Mouse (Mus musculus) midbrain, embryonic 14.5 days (tissue): ENCODE data around the gene Ninj2. TPM values are rescaled to one million over a fixed set of nuclear protein-coding genes. Genes with fewer than 3 reads are reported as not detected.
A peak's percentile ranks its signal among the peaks of the same experiment; 100 is the strongest.

Source experiments
- ATAC-seq: fragments of 200-750 bp; cut with Nextera tagmentation; 2 replicates; pipeline ENCODE4 v1.8.0; 2017; ENCODE audit warnings: moderate number of reproducible peaks, moderate library complexity; ENCODE audit not compliant: low FRiP score, low TSS enrichment
- DNase-seq: peaks from one replicate; pipeline ENCODE4 v3.0.0-alpha.2; 2015
- H3K27ac ChIP-seq: fragments of 300-500 bp; sonication (generic); replicated peaks from 2 replicates; pipeline ENCODE4 v1.5.1; 2014; ENCODE audit warnings: mild to moderate bottlenecking, low read depth, low read length, moderate library complexity
- H3K27me3 ChIP-seq: fragments of 300-500 bp; sonication (generic); 2 replicates; pipeline ENCODE4 v1.6.1; 2014; ENCODE audit warnings: low read length, control low read depth, mixed read lengths; ENCODE audit not compliant: control insufficient read depth, insufficient read depth
- H3K36me3 ChIP-seq: fragments of 300-500 bp; sonication (generic); 2 replicates; pipeline ENCODE4 v1.6.1; 2014; ENCODE audit warnings: low read length, control low read depth; ENCODE audit not compliant: control insufficient read depth, insufficient read depth
- H3K4me1 ChIP-seq: fragments of 300-500 bp; sonication (generic); 2 replicates; pipeline ENCODE4 v1.6.1; 2014; ENCODE audit warnings: mild to moderate bottlenecking, antibody characterized with exemption, low read length, control low read depth; ENCODE audit not compliant: control insufficient read depth, insufficient read depth
- H3K4me2 ChIP-seq: fragments of 300-500 bp; sonication (generic); 2 replicates; pipeline ENCODE4 v1.6.1; 2014; ENCODE audit warnings: mild to moderate bottlenecking, low read length, moderate library complexity
- H3K4me3 ChIP-seq: fragments of 300-500 bp; sonication (generic); replicated peaks from 2 replicates; pipeline ENCODE4 v1.5.1; 2014; ENCODE audit warnings: low read depth, low read length
- H3K9ac ChIP-seq: fragments of 300-500 bp; sonication (generic); replicated peaks from 2 replicates; pipeline ENCODE4 v1.6.1; 2014; ENCODE audit warnings: mild to moderate bottlenecking, low read length, moderate library complexity
- H3K9me3 ChIP-seq: fragments of 300-500 bp; sonication (generic); 2 replicates; pipeline ENCODE4 v1.6.1; 2016; ENCODE audit warnings: low read length, control low read depth, mixed read lengths; ENCODE audit not compliant: control insufficient read depth
- whole genome bisulfite sequencing: fragments of 180-500 bp; shearing (Covaris S2); extraction: QIAGEN DNeasy Blood & Tissue Kit; methylation state at CpG from one replicate; pipeline ENCODE4 v1.1.7; 2014; 5-methylcytosine and 5-hydroxymethylcytosine counted together
- polyA plus RNA-seq: library from polyadenylated mRNA; unstranded; fragments of >200 nt; fragmentation: Nextera tagmentation; extraction: Ambion mirVana; gene quantifications from 2 replicates; pipeline ENCODE4 v1.2.1, GENCODE M21; 2014

The Ninj2 gene
- polyA plus RNA-seq, 1 experiment from 2014 or later = not detected

DNA sequence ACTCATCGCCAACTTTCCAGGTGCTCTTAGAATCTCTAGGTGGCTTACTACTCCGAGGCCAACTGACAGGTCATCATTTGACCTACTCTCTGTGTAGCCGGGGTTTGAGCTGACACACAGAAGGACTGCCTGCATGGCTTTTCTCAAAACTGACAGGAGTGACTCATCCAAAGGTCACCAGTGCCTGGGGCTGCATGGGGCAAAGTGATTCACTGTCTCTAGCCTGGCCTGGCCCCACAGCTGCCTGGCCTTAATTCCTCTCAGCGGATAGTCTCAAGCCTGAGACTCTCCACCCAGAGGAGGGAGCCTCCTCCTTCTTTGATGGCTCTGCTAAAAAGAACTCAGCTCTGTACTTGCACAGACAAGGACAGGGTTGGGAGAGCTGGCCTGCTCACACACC is 97.8 kb downstream of the Ninj2 start:
- Histone ChIP-seq H3K9ac (no peak overlapping the region), H3K27ac (no peak overlapping the region), H3K27me3 (no peaks in the 10 kb centered on the region), H3K36me3 (no peaks in the 10 kb centered on the region), H3K9me3 (no peaks in the 10 kb centered on the region), H3K4me2 (no peak overlapping the region), H3K4me1 (peaks cover 8% of the 10 kb centered on the region; the same call in 1 of the 2 replicates), H3K4me3 (no peak overlapping the region)
- 88% methylated on average over 4 of the region's 4 CpGs for WGBS
- ATAC-seq (no peak), DNase-seq (no peak)

DNA sequence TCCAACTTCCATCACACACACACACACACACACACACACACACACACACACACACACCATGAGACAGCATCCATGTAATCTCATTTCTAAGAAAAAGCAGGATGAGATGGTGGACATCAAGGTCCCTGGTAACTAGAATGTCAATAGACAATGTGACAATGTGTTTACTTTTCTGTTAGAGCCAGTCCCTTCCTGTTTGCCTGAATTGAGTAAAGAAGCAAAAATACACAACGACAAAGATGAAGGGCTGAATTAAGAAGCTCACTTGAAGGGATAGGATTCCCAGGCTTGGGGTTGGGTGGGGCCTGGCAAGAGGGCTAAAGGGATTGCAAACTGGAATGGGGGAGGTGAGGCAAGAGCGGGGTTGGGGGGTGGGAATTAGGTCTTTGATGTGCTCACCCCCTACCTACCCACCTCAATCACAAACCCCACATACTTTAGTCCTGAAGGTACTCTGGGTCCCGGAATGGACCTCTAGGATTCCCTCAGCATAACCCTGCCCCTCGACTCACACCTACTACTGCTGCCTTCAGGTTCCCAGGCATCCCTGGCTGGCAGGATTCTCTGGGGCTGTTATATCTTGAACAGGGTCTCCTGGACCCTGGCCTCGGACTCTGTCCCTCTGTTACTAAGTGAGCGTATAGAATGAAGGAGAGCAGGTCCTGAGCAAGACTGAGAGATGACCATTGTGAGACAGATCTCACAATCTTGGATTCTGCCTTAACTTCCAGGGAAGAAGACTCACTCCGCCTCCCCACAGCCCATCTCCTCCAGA is 98.4 kb downstream of the Ninj2 start:
- Histone ChIP-seq H3K4me3 (no peak overlapping the region), H3K4me2 (no peak overlapping the region), H3K27ac (no peak overlapping the region), H3K9me3 (no peaks in the 10 kb centered on the region), H3K9ac (0 out of 2 replicates have a peak overlapping the region, but pooled peaks have one; percentile 6), H3K4me1 (peaks cover 8% of the 10 kb centered on the region; the same call in 1 of the 2 replicates), H3K27me3 (no peaks in the 10 kb centered on the region), H3K36me3 (no peaks in the 10 kb centered on the region)
- WGBS = 54% methylated on average over 7 of the region's 7 CpGs
- DNase-seq (no peak), ATAC-seq (no peak)

DNA sequence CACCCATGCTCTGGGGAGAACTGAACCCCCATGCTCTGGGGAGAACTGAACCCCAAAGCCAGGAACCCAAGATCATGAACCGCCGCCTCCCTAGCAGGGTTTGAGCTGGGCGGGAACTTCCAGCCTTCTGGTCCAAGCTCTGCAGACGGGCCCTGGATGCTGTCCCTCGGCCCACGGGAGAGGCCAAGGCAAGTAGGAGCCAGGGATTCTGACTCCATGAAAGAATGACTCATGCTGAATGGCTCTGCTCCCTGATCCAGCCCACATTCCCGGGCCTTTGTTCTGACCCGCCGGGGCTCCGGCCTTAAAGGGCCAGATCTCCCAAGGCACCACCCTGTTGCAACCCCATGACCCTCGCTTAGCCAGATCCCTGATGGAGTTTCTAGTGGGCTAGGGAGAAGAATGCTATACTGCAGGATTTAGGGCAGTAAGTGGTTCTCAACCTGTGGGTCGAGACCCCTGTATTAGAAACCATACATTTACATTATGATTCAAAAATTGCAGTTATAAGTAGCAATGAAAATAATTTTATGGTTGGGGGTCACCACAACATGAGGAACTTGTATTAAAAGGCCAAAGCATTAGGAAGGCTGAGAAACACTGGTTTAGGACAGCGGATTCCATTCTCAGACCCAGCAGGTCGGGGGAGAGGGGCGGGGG is 99.2 kb downstream of the Ninj2 start:
- DNase-seq (peak; percentile 32), ATAC-seq (no peak)
- Histone ChIP-seq H3K4me1 (peaks cover 8% of the 10 kb centered on the region; the same call in 1 of the 2 replicates), H3K27me3 (no peaks in the 10 kb centered on the region), H3K4me3 (no peak overlapping the region), H3K27ac (no peak overlapping the region), H3K4me2 (no peak overlapping the region), H3K36me3 (no peaks in the 10 kb centered on the region), H3K9me3 (no peaks in the 10 kb centered on the region), H3K9ac (0 out of 2 replicates have a peak overlapping the region, but pooled peaks have one; percentile 6)
- 17% methylated on average over 14 of the region's 15 CpGs for WGBS

DNA sequence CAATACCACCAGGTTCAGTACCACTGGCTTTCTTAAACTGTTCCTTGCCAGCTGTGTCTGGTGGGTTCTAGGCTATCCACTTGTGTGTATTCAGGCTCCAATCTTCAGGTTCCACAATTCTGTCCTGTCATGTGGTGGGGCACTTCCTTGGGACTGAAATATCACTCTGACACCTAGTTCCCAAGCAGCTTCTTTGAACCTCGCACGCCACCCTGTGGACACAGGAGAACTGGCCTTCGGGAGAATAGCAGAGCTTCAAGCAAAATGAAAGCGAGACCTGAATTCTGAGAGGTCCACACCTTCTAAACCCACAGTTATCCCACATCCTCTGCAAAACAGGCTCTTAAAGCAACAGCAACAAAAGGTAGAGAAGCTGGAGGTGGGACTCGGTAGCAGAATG is 100.0 kb downstream of the Ninj2 start:
- H3K4me2 ChIP-seq = no peak overlapping the region
- H3K4me1 ChIP-seq = peaks cover 4% of the 10 kb centered on the region; the same call in 1 of the 2 replicates
- H3K9ac ChIP-seq = no peak overlapping the region
- WGBS = 23% methylated on average over 5 of the region's 5 CpGs
- no peaks in the 10 kb centered on the region for H3K36me3 ChIP-seq
- no peak for ATAC-seq
- no peak overlapping the region for H3K27ac ChIP-seq
- no peaks in the 10 kb centered on the region for H3K9me3 ChIP-seq
- DNase-seq = peak; percentile 82
- no peaks in the 10 kb centered on the region for H3K27me3 ChIP-seq
- no peak overlapping the region for H3K4me3 ChIP-seq

DNA sequence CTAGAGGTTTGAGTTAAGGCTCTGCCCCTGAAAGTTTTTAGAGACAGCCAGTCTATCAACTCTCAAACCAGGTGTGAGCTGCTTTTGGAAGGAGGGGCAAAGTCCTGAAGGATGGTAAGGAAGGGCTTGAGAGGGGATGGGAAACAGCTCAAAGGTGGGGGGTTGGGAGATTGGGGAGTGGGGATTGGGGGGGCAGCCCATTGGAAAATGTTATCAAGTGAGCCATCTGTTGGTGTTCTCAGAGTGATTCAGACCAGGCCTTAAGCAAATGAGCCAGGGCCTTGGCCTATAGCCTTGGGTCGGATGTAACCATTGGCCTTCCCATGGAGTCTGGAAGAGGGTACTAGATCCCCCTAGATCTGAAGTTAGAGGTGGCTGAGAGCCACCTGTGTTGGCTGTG is 100.6 kb downstream of the Ninj2 start:
- WGBS = 53% methylated on average over 1 of the region's 1 CpGs

DNA sequence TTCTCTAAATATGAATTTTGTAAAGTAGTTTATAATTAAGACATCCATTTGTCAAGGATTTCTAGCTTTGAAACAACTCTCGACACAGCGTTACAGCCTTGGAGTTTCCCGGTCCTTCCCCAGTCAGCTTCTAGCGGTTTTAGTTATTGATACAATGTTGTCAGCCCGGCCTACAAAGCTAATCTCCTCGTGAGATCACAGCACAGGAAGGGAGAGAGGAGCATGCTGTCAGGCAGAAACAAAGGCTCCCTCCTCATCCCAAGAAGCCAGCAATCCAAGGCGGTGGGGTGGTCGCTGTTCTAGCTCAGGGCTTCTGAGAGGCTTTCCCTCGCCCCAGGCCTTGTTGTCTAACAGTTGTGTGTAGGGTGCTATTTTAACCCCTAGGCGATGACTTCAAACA is 101.2 kb downstream of the Ninj2 start:
- Histone ChIP-seq H3K4me3 (no peak overlapping the region), H3K36me3 (no peaks in the 10 kb centered on the region), H3K9me3 (no peaks in the 10 kb centered on the region), H3K4me2 (no peak overlapping the region), H3K9ac (no peak overlapping the region), H3K27me3 (no peaks in the 10 kb centered on the region), H3K27ac (no peak overlapping the region), H3K4me1 (no peaks in the 10 kb centered on the region)
- WGBS = 12% methylated on average over 10 of the region's 10 CpGs
- DNase-seq (peak; percentile 31), ATAC-seq (no peak)

More for the DNA sequence above, 100.6 kb downstream of the Ninj2 start:
- H3K27me3 ChIP-seq = no peaks in the 10 kb centered on the region
- no peak for ATAC-seq
- no peak overlapping the region for H3K4me2 ChIP-seq
- H3K27ac ChIP-seq = no peak overlapping the region
- H3K9me3 ChIP-seq = no peaks in the 10 kb centered on the region
- H3K36me3 ChIP-seq = no peaks in the 10 kb centered on the region
- no peak for DNase-seq
- no peak overlapping the region for H3K4me3 ChIP-seq
- H3K9ac ChIP-seq = no peak overlapping the region
- no peaks in the 10 kb centered on the region for H3K4me1 ChIP-seq

DNA sequence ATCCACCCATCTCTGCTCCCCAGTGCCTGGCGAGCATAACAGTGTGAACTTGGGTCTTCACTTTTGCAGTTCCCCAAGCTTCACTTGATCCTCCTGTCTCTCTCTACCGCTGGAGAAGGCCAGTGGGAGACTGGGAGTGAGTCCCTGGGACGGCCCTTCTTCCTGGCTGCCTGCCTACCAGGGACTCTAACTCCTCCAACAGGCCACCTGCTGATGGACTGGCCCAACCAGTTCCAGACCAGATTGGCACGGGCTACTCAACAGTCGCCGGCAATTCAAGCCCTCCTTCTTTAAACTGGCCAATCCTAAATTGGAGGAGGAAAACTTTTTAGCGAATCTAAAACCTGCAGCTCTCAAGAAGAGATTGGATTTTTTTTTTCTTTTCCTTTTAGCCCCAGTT is 101.8 kb downstream of the Ninj2 start:
- Histone ChIP-seq H3K36me3 (no peaks in the 10 kb centered on the region), H3K4me3 (no peak overlapping the region), H3K9me3 (no peaks in the 10 kb centered on the region), H3K4me1 (0 out of 2 replicates have a peak, but pooled peaks cover 2% of the 10 kb centered on the region), H3K9ac (no peak overlapping the region), H3K4me2 (no peak overlapping the region), H3K27ac (no peak overlapping the region), H3K27me3 (no peaks in the 10 kb centered on the region)
- ATAC-seq = no peak
- 23% methylated on average over 7 of the region's 7 CpGs for WGBS
- no peak for DNase-seq

DNA sequence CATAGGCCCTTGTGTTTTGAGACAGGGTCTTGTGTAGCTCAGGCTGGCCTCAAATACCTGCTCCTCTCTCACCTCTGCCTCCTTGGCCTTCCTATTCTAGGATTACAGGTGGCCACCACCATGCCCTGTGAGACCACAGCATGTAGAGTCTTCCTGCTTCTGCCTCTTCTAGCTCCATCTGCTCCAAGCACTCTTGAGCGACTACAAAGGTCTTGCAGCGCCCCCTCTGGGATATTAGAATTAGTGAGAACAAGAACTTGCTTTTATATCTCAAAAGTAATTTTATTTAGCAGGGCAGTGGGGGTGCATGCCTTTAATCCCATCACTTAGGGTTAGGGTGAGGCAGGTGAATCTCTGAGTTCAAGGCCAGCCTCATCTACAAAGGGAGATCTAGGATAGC is 103.7 kb downstream of the Ninj2 start:
- ATAC-seq = no peak
- Histone ChIP-seq H3K27me3 (no peaks in the 10 kb centered on the region), H3K4me2 (no peak overlapping the region), H3K36me3 (no peaks in the 10 kb centered on the region), H3K9me3 (no peaks in the 10 kb centered on the region), H3K27ac (no peak overlapping the region), H3K4me3 (no peak overlapping the region), H3K4me1 (0 out of 2 replicates have a peak, but pooled peaks cover 3% of the 10 kb centered on the region), H3K9ac (no peak overlapping the region)
- WGBS = 38% methylated on average over 2 of the region's 2 CpGs
- peak; percentile 56 for DNase-seq
